ENCODE assay signal across 8 mouse cellular contexts in the genomic region with DNA sequence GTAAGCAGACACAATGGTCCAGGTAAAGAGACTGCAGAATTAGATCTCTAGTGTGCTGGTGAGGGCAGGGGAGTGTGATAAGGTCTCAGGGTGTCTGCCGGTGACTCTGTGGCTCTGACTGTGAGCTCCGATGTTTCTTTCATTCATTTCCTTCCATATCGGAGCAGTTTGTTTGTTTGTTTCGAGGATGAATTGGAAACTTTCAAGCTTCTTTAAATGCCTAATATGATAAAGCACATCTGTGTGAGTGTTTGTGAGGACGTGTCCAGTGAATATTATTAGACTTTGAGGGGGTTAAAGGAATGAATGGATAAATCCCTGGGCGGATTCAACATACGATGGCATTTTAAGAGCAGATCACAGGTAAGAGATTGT. TPM values are rescaled to one million over a fixed set of nuclear protein-coding genes. Genes with fewer than 3 reads are reported as not detected.
DNase-seq lines count a peak whose midpoint lies in the region; ATAC-seq and TF ChIP-seq lines count a peak whose summit lies in the region.

No protein-coding gene starts in this region.

- ATAC-seq in neural tube, embryonic 11.5 days (ENCODE audit: insufficient read depth, low FRiP score, low TSS enrichment), result no peak
- ATAC-seq in megakaryocyte-erythroid progenitor cell, adult 5-6 weeks (replicated peaks; ENCODE audit: low FRiP score, low TSS enrichment, poor library complexity, severe bottlenecking), result no peak

- no peaks in the 10 kb centered on the region for H3K27me3 ChIP-seq in neural tube, embryonic 11.5 days (ENCODE audit: control insufficient read depth, insufficient read depth, low read length)

- H3K4me1 ChIP-seq in neural tube, embryonic 11.5 days (ENCODE audit: control insufficient read depth, insufficient read depth, low read length), result no peaks in the 10 kb centered on the region; the same call in 1 of the 2 replicates

- H3K9me3 ChIP-seq in neural tube, embryonic 11.5 days (ENCODE audit: control insufficient read depth, low read length), result no peaks in the 10 kb centered on the region

- H3K27ac ChIP-seq in layer of hippocampus, adult 2 months, result no peak overlapping the region; the same call in 1 of the 2 replicates
- H3K27ac ChIP-seq in neural tube, embryonic 11.5 days (ENCODE audit: low read depth, low read length), result no peak overlapping the region

- H3K4me2 ChIP-seq in neural tube, embryonic 11.5 days (ENCODE audit: low read depth), result peak overlapping the region; percentile 44

- no peak for DNase-seq in layer of hippocampus, adult 2 months (ENCODE audit: low spot score in 2 of 2)
- DNase-seq in layer of hippocampus, postnatal 10 days (ENCODE audit: low spot score in 2 of 2), result no peak
- DNase-seq in brain, adult 2 months (ENCODE audit: low read depth, low spot score), result peak; percentile 14
- peak; percentile 70 for DNase-seq in induced T-regulatory cell, adult 2 months (ENCODE audit: low read depth)
- peak; percentile 18 for DNase-seq in neural tube, embryonic 11.5 days (ENCODE audit: low spot score)
- DNase-seq in retina, embryonic 14.5 days (ENCODE audit: low spot score), result no peak
- no peak for DNase-seq in gastrocnemius, adult 18-20 months (ENCODE audit: low spot score)

- H3K36me3 ChIP-seq in neural tube, embryonic 11.5 days (ENCODE audit: control insufficient read depth, insufficient read depth, low read length), result no peaks in the 10 kb centered on the region

- no peak overlapping the region for H3K9ac ChIP-seq in neural tube, embryonic 11.5 days (ENCODE audit: low read length)

- WGBS in neural tube, embryonic 11.5 days, result 29% methylated on average over 7 of the region's 7 CpGs

- H3K4me3 ChIP-seq in layer of hippocampus, adult 2 months, result peak overlapping the region; percentile 70
- peak overlapping the region; percentile 57 for H3K4me3 ChIP-seq in neural tube, embryonic 11.5 days (ENCODE audit: low read depth, low read length)

- peak; percentile 43 for TF ChIP-seq CTCF in layer of hippocampus, adult 2 months (conservative IDR thresholded peaks at IDR 0.05)

RNA-seq across cellular contexts. Expression of gene Klrb1c, which starts 10.9 kb away (rescaled TPM):
- not detected for total RNA-seq in layer of hippocampus, adult 2 months (2021)
- under 1 TPM in 1 of 2 experiments, not detected in 1; 0.20 TPM for total RNA-seq in layer of hippocampus, postnatal 10 days (2021)
- polyA plus RNA-seq in neural tube, embryonic 11.5 days (2014; fragmentation: Nextera tagmentation; extraction: Ambion mirVana), result not detected in 2 replicates
- total RNA-seq in megakaryocyte-erythroid progenitor cell, adult 5-6 weeks (2014; fragmentation: Nextera tagmentation), result 0.39 and 1.2 TPM in 2 replicates
- total RNA-seq in megakaryocyte-erythroid progenitor cell, adult 5-6 weeks (2017), result 1.3 and 14.3 TPM in 2 replicates
- not detected for total RNA-seq in gastrocnemius, adult 18-20 months (2021)

RNA-seq across cellular contexts. Expression of gene Gm44511, which starts 26.2 kb away (rescaled TPM):
- not detected for total RNA-seq in layer of hippocampus, adult 2 months (2021)
- not detected for total RNA-seq in layer of hippocampus, postnatal 10 days (2021)
- not detected in 2 replicates for polyA plus RNA-seq in neural tube, embryonic 11.5 days (2014; fragmentation: Nextera tagmentation; extraction: Ambion mirVana)
- not detected in 2 replicates for total RNA-seq in megakaryocyte-erythroid progenitor cell, adult 5-6 weeks (2014; fragmentation: Nextera tagmentation)
- total RNA-seq in megakaryocyte-erythroid progenitor cell, adult 5-6 weeks (2017), result not detected in 2 replicates
- not detected for total RNA-seq in gastrocnemius, adult 18-20 months (2021)

RNA-seq across cellular contexts. Expression of gene Klrb1b, which starts 26.2 kb away (rescaled TPM):
- not detected for total RNA-seq in layer of hippocampus, adult 2 months (2021)
- total RNA-seq in layer of hippocampus, postnatal 10 days (2021), result not detected
- polyA plus RNA-seq in neural tube, embryonic 11.5 days (2014; fragmentation: Nextera tagmentation; extraction: Ambion mirVana), result 0.16 TPM in 1 of 2 replicates, not detected in the other
- 0.94 TPM in 1 of 2 replicates, not detected in the other for total RNA-seq in megakaryocyte-erythroid progenitor cell, adult 5-6 weeks (2014; fragmentation: Nextera tagmentation)
- total RNA-seq in megakaryocyte-erythroid progenitor cell, adult 5-6 weeks (2017), result 1.8 and 5.5 TPM in 2 replicates
- total RNA-seq in gastrocnemius, adult 18-20 months (2021), result not detected

Comparison
In these comparisons a context has a peak if more than half of its experiments do, and no peak if none do; other contexts are left out.
1. DNase-seq: peak in brain, adult 2 months (single experiment), induced T-regulatory cell, adult 2 months (single experiment) and neural tube, embryonic 11.5 days (single experiment); none in layer of hippocampus, adult 2 months (0 of 2), layer of hippocampus, postnatal 10 days (0 of 2), retina, embryonic 14.5 days (single experiment) and gastrocnemius, adult 18-20 months (single experiment).